Mouse (Mus musculus) liver, embryonic 14.5 days (tissue): Measurements from ENCODE around the gene Dao. TPM values are rescaled to one million over a fixed set of nuclear protein-coding genes. Genes with fewer than 3 reads are reported as not detected.
A peak's percentile ranks its signal among the peaks of the same experiment; 100 is the strongest.

Experiments
- ATAC-seq: fragments of 200-750 bp; cut with Nextera tagmentation; 2 replicates; pipeline ENCODE4 v1.8.0; 2017; ENCODE audit warnings: moderate number of reproducible peaks, mild to moderate bottlenecking, moderate library complexity; ENCODE audit not compliant: insufficient read depth
- DNase-seq, 3 experiments: peaks; one replicate each; pipeline ENCODE4 v3.0.0-alpha.2; 2012 to 2013; ENCODE audit warnings: low read depth in 3 of 3, low spot score in 3 of 3
- H3K27ac ChIP-seq: fragments of 300-500 bp; sonication (generic); 2 replicates; pipeline ENCODE4 v1.5.1; 2014; ENCODE audit warnings: moderate library complexity, mild to moderate bottlenecking, control low read depth, inconsistent platforms
- H3K27me3 ChIP-seq: fragments of 300-500 bp; sonication (generic); 2 replicates; pipeline ENCODE4 v1.6.1; 2014; ENCODE audit warnings: mild to moderate bottlenecking, low read length, moderate library complexity; ENCODE audit not compliant: control insufficient read depth, insufficient read depth
- H3K36me3 ChIP-seq: fragments of 300-500 bp; sonication (generic); replicated peaks from 2 replicates; pipeline ENCODE4 v1.6.1; 2014; ENCODE audit warnings: low read depth; ENCODE audit not compliant: control insufficient read depth, insufficient read depth
- H3K4me1 ChIP-seq, 2 experiments: fragments of 200-500 bp in 1 of 2; fragments of 300-500 bp in 1 of 2; sonication (generic) in 1 of 2; replicated peaks; 2 replicates each; pipeline ENCODE4 v1.6.1; 2012 to 2014; ENCODE audit warnings: antibody characterized with exemption in 1 of 2, inconsistent platforms in 1 of 2, low read length in 1 of 2; ENCODE audit not compliant: control insufficient read depth in 2 of 2, insufficient read depth in 2 of 2
- H3K4me2 ChIP-seq: fragments of 300-500 bp; sonication (generic); 2 replicates; pipeline ENCODE4 v1.6.1; 2014; ENCODE audit warnings: low read depth, mild to moderate bottlenecking, control low read depth, moderate library complexity
- H3K4me3 ChIP-seq, 2 experiments: fragments of 200-500 bp in 1 of 2; fragments of 300-500 bp in 1 of 2; sonication (generic) in 1 of 2; 2 replicates each; pipeline ENCODE4 v1.5.1; 2012 to 2014; ENCODE audit warnings: low read depth in 2 of 2, low read length in 2 of 2, mild to moderate bottlenecking in 2 of 2, control low read depth in 1 of 2, inconsistent platforms in 1 of 2, moderate library complexity in 1 of 2; ENCODE audit not compliant: insufficient read depth in 1 of 2
- H3K9ac ChIP-seq: fragments of 300-500 bp; sonication (generic); replicated peaks from 2 replicates; pipeline ENCODE4 v1.6.1; 2014; ENCODE audit warnings: mild to moderate bottlenecking, control low read depth, moderate library complexity
- H3K9me3 ChIP-seq: fragments of 300-500 bp; sonication (generic); 2 replicates; pipeline ENCODE4 v1.6.1; 2016; ENCODE audit warnings: low read length, mixed read lengths; ENCODE audit not compliant: control insufficient read depth
- CTCF ChIP-seq: IDR thresholded peaks from 2 replicates; pipeline ENCODE4 v1.5.1; 2016; ENCODE audit warnings: antibody characterized with exemption, low read depth, control low read depth
- EP300 ChIP-seq: IDR thresholded peaks from 2 replicates; pipeline ENCODE4 v1.6.1; 2016; ENCODE audit warnings: antibody characterized with exemption, low read depth
- WGBS: fragments of 180-500 bp; shearing (Covaris S2); extraction: QIAGEN DNeasy Blood & Tissue Kit; methylation state at CpG from one replicate; pipeline ENCODE4 v1.1.7; 2014; ENCODE audit not compliant: insufficient replicate concordance; 5-methylcytosine and 5-hydroxymethylcytosine counted together
- polyA plus RNA-seq, 2 experiments: library from polyadenylated mRNA; depleted of rRNA in 1 of 2; stranded (reverse) in 1 of 2; unstranded in 1 of 2; fragments of >200 nt; fragmentation: Nextera tagmentation in 1 of 2; extraction: Ambion mirVana in 1 of 2; gene quantifications; 2 replicates each; pipeline versions ENCODE4 v1.2.1 to v1.2.3; 2012 to 2014

The Dao gene
- polyA plus RNA-seq, 2 experiments = not detected

GRCm38 (mm10) chr5:113981171-113981570 is 22.3 kb upstream of the Dao start:
- Histone ChIP-seq H3K4me1 (peaks cover 89% of the 10 kb centered on the region in 2 experiments), H3K27me3 (no peaks in the 10 kb centered on the region), H3K4me2 (peak overlapping the region; percentile 59), H3K9me3 (no peaks in the 10 kb centered on the region), H3K9ac (peak overlapping the region; percentile 60), H3K27ac (peak overlapping the region; percentile 85), H3K4me3 (no peak overlapping the region), H3K36me3 (peaks cover 2% of the 10 kb centered on the region)
- WGBS = 45% methylated on average over 6 of the region's 6 CpGs
- DNase-seq = no peak
- ATAC-seq = no peak
- TF ChIP-seq EP300 (no peak), CTCF (0 out of 2 replicates have a peak, but pooled peaks have one; percentile 29)

GRCm38 (mm10) chr5:113981843-113982242 is 21.7 kb upstream of the Dao start:
- ATAC-seq (no peak), DNase-seq (no peak)
- peaks cover 2% of the 10 kb centered on the region for H3K36me3 ChIP-seq
- H3K27me3 ChIP-seq = no peaks in the 10 kb centered on the region
- peak overlapping the region; percentile 85 for H3K27ac ChIP-seq
- WGBS = 83% methylated on average over 8 of the region's 8 CpGs
- peak overlapping the region; percentile 59; the same call in 1 of the 2 replicates for H3K4me2 ChIP-seq
- peaks cover 89% of the 10 kb centered on the region in 2 experiments for H3K4me1 ChIP-seq
- H3K9ac ChIP-seq = peak overlapping the region; percentile 60; the same call in 1 of the 2 replicates
- TF ChIP-seq EP300 = no peak
- TF ChIP-seq CTCF = no peak
- no peaks in the 10 kb centered on the region for H3K9me3 ChIP-seq
- H3K4me3 ChIP-seq = no peak overlapping the region

- DNase-seq (no peak), ATAC-seq (no peak)
- Histone ChIP-seq H3K4me1 (peaks cover 82 to 83% of the 10 kb centered on the region in 2 experiments), H3K9me3 (no peaks in the 10 kb centered on the region), H3K36me3 (peaks cover 2% of the 10 kb centered on the region; the same call in 1 of the 2 replicates), H3K27ac (peak overlapping the region; percentile 96), H3K9ac (peak overlapping the region; percentile 78), H3K4me3 (peak overlapping the region; percentile 25 to 51), H3K27me3 (no peaks in the 10 kb centered on the region), H3K4me2 (peak overlapping the region; percentile 91)
- 48% methylated on average over 6 of the region's 6 CpGs for WGBS
- TF ChIP-seq CTCF (no peak), EP300 (no peak)
Measured at GRCm38 (mm10) chr5:113983541-113983940, 20.0 kb upstream of the Dao start.

- peak overlapping the region; percentile 91 for H3K4me2 ChIP-seq
Measured at GRCm38 (mm10) chr5:113984025-113984740, 19.3 kb upstream of the Dao start.

GRCm38 (mm10) chr5:113985737-113986136 is 17.8 kb upstream of the Dao start:
- Histone ChIP-seq H3K27me3 (no peaks in the 10 kb centered on the region), H3K9ac (peak overlapping the region; percentile 63), H3K4me2 (peak overlapping the region; percentile 91), H3K36me3 (peaks cover 2% of the 10 kb centered on the region; the same call in 1 of the 2 replicates), H3K9me3 (no peaks in the 10 kb centered on the region), H3K4me3 (peak overlapping the region; percentile 2 to 41; a peak in 2 of 4 replicates), H3K27ac (peak overlapping the region; percentile 96), H3K4me1 (peaks cover 83 to 84% of the 10 kb centered on the region in 2 experiments)
- no peak for TF ChIP-seq EP300
- TF ChIP-seq CTCF = no peak
- 54% methylated on average over 2 of the region's 2 CpGs for WGBS
- DNase-seq = no peak
- no peak for ATAC-seq

More at GRCm38 (mm10) chr5:113984025-113984740, 19.3 kb upstream of the Dao start:
- TF ChIP-seq CTCF (no peak), EP300 (peak; percentile 89)
- H3K36me3 ChIP-seq = peaks cover 2% of the 10 kb centered on the region; the same call in 1 of the 2 replicates
- peak overlapping the region; percentile 96 for H3K27ac ChIP-seq
- H3K27me3 ChIP-seq = no peaks in the 10 kb centered on the region
- H3K4me3 ChIP-seq = peak overlapping the region; percentile 25 to 51
- peak overlapping the region; percentile 78 for H3K9ac ChIP-seq
- peak; percentile 83 to 85 (median 85) for DNase-seq
- H3K4me1 ChIP-seq = peaks cover 82 to 84% of the 10 kb centered on the region in 2 experiments
- 36% methylated on average over 13 of the region's 13 CpGs for WGBS
- no peaks in the 10 kb centered on the region for H3K9me3 ChIP-seq
- ATAC-seq = peak; percentile 89
